Mouse (Mus musculus): ENCODE measurements around the gene Gipc3.

DNA sequence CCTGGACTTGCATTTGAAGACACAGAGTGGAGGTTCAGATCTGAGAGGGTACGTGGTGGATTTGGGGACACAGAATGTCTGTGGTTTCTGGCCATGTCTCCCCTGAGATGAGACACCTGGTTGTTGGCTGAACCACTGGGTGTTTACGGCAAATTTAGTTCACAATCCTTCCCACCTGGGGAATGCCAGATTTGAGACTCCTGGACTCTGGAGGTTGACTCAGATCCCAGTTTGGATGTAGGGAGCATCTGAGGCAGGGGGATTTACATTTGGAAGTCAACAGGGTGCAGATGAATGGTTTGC is 34.2 kb upstream of the Gipc3 start:
- TF ChIP-seq POLR2A (IDR thresholded peaks at IDR 0.05; ENCODE audit: insufficient read length, low read depth): no peak
- no peak for TF ChIP-seq MAX (IDR thresholded peaks at IDR 0.05; ENCODE audit: low read depth)
- no peak for TF ChIP-seq TCF12 (IDR thresholded peaks at IDR 0.05; ENCODE audit: insufficient read depth, poor library complexity, severe bottlenecking)
- TF ChIP-seq REST (IDR thresholded peaks at IDR 0.05; ENCODE audit: insufficient read depth, insufficient read length): no peak
- no peak for TF ChIP-seq E2F4 (IDR thresholded peaks at IDR 0.05; ENCODE audit: insufficient read depth)
